Mouse (Mus musculus) NIH3T3 (cell line): ENCODE data around the gene Gm11115.

Experiments used
- DNase-seq: peaks from one replicate; pipeline ENCODE4 v3.0.0-alpha.2; 2012; ENCODE audit warnings: low read depth

The Gm11115 gene

DNA sequence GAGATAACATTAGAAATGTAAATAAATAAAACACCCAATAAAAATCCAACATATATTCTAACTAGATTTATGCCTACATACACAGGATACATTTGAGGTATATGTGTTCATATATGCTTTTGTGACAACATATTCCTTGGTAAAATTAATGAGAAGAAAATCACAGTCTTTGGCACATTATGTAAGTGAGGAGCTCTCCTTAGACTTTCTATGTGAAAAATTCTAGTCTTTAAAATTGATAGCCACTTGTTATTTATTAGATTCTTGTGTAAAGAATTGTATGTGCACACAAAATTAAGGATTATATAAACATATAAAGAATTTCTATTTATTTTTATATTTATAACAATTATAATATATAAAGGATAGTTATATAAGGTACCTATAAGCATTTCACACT lies at the start of gene Gm11115:
Gene Gm11115, minus strand, starts transcription at position 101 of the 400 bp plus-strand sequence.
- DNase-seq: no peak

DNA sequence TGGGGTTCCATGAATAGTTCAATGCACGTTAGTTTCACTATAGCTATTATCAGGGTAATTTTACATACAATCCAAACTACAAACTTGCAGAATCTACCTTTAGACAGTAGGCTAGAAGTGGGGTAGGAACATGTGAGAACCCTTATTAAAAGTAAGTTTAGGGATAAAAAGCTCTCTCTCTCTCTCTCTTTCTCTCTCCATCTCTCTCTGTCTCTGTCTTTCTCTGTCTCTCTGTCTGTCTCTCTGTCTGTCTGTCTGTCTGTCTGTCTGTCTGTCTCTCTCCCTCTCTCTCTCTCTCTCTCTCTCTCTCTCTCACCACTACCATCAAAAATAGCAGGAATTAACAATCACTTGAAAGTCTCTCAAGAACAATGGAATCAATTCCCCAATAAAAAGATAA lies 42.5 kb downstream of the Gm11115 start, which contains the start of gene Gm11116:
Gene Gm11116, minus strand, starts transcription at position 101 of the 400 bp plus-strand sequence.
- DNase-seq: no peak
